Mouse (Mus musculus): Measurements from ENCODE around the gene Ptpn5.
A peak's percentile ranks its signal among the peaks of the same experiment; 100 is the strongest.

Ptpn5 gene

GRCm38 (mm10) chr7:47054666-47055065 lies 78.8 kb downstream of the Ptpn5 start:
- DNase-seq, result no peak

GRCm38 (mm10) chr7:47053287-47053686 lies 80.2 kb downstream of the Ptpn5 start:
- no peak for DNase-seq

GRCm38 (mm10) chr7:47052276-47052675 lies 81.2 kb downstream of the Ptpn5 start:
- no peak for DNase-seq

GRCm38 (mm10) chr7:47051404-47052151 lies 81.9 kb downstream of the Ptpn5 start:
- peak in 1 of 2 experiments; percentile 24 for DNase-seq

- no peak for DNase-seq
These were observed 82.7 kb downstream of the Ptpn5 start for GRCm38 (mm10) chr7:47050766-47051165.

GRCm38 (mm10) chr7:47050366-47050765 lies 83.1 kb downstream of the Ptpn5 start, which contains the start of gene Tmem86a:
Tmem86a (plus strand) TSS chr7:47050601.
- peak; percentile 96 to 98 for DNase-seq

GRCm38 (mm10) chr7:47042823-47043490 lies 90.5 kb downstream of the Ptpn5 start:
- DNase-seq, result no peak

GRCm38 (mm10) chr7:47042121-47042520 lies 91.4 kb downstream of the Ptpn5 start:
- no peak for DNase-seq

- no peak for DNase-seq
These were observed 91.8 kb downstream of the Ptpn5 start for GRCm38 (mm10) chr7:47041706-47042105.

DNA sequence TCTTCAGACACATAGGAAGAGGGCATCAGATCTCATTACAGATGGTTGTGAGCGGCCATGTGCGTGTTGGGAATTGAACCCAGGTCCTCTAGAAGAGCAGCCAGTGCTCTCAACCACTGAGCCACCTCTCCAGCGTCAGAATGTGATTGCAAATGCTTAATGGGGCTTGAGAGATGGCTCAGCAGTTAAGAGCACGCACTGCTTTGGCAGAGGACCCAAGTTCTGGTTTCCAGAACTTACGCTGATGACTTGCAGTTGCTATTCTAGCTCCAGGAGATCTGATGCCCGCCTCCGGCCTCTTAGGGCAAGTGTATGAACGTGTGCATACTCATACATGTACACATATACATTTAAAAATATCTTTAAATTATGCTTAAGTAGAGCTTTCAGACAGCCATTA lies 98.1 kb downstream of the Ptpn5 start:
- no peak for DNase-seq

- DNase-seq, result no peak
These were observed 98.6 kb downstream of the Ptpn5 start for GRCm38 (mm10) chr7:47034785-47035384.

DNA sequence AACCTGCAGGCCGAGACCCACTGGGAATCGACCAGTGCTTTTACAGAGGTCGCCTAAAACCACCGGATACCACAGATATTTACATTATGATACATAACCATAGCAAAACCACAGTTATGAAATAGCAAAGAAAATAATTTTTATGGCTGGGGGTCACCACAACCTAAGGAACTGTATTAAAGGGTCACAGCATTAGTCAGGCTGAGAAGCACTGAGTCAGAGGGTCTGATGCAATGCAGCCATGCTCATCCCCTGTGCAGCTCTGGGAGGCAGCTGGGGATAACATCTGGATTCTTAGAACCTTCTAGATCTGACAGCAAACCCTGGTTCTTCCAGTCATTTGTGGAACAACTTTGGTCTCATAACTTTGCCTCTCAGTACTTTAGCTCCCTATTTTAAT lies 102.1 kb downstream of the Ptpn5 start:
- DNase-seq, result no peak

- no peak for DNase-seq
These were observed 102.8 kb downstream of the Ptpn5 start for GRCm38 (mm10) chr7:47030517-47031193.

Measured in thymus, postnatal 36 days (tissue).